ENCODE assay signal across 8 mouse cellular contexts in genomic region chr2:144009551-144010281, GRCm38 (mm10). TPM values are rescaled to one million over a fixed set of nuclear protein-coding genes. Genes with fewer than 3 reads are reported as not detected.
DNase-seq lines count a peak whose midpoint lies in the region; ATAC-seq and TF ChIP-seq lines count a peak whose summit lies in the region.

No protein-coding gene starts in this region.

- TF ChIP-seq POLR2A in liver, adult 2 months (IDR thresholded peaks at IDR 0.05; ENCODE audit: extremely low read depth, insufficient read depth, low read length), result no peak

- H3K79me2 ChIP-seq in liver, adult 2 months (ENCODE audit: control insufficient read depth, insufficient read depth, low read length), result peaks cover 32% of the 10 kb centered on the region

- peak; percentile 20 for DNase-seq in retina, postnatal 1 day
- DNase-seq in retina, embryonic 14.5 days (ENCODE audit: low spot score), result no peak
- DNase-seq in gastrocnemius, adult 8-10 months (ENCODE audit: low spot score in 2 of 2), result peak; percentile 21 to 24
- DNase-seq in hindlimb bud, embryonic 11.5 days (ENCODE audit: extremely low spot score, low read depth, low spot score), result peak; percentile 10
- peak; percentile 100 for DNase-seq in liver, adult 2 months (ENCODE audit: extremely low read depth, low read depth, low spot score)
- DNase-seq in thymus, postnatal 25 days, result peak; percentile 30

- H3K27ac ChIP-seq in brown adipose tissue, adult 24 weeks (replicated peaks; ENCODE audit: low read depth, low read length), result peak overlapping the region; percentile 93
- peak overlapping the region; percentile 96 for H3K27ac ChIP-seq in liver, adult 2 months (replicated peaks; ENCODE audit: insufficient read depth, low read depth, low read length)
- peak overlapping the region; percentile 74 for H3K27ac ChIP-seq in midbrain, embryonic 16.5 days (ENCODE audit: low read length)

- H3K4me2 ChIP-seq in midbrain, embryonic 16.5 days (ENCODE audit: low read length), result peak overlapping the region; percentile 69

- H3K4me3 ChIP-seq in brown adipose tissue, adult 24 weeks (ENCODE audit: insufficient read depth, low read depth, low read length), result peak overlapping the region; percentile 90
- peak overlapping the region; percentile 82 for H3K4me3 ChIP-seq in liver, adult 2 months (ENCODE audit: insufficient read depth, low read depth, low read length)
- peak overlapping the region; percentile 87 for H3K4me3 ChIP-seq in midbrain, embryonic 16.5 days (ENCODE audit: low read depth, low read length)

- no peak for ATAC-seq in midbrain, embryonic 16.5 days

- peaks cover 21% of the 10 kb centered on the region for H3K4me1 ChIP-seq in brown adipose tissue, adult 24 weeks (ENCODE audit: control insufficient read depth, insufficient read depth, insufficient read length, low read length)
- peaks cover 45% of the 10 kb centered on the region for H3K4me1 ChIP-seq in liver, adult 2 months (ENCODE audit: control insufficient read depth, insufficient read depth, low read length)
- peaks cover 10% of the 10 kb centered on the region for H3K4me1 ChIP-seq in midbrain, embryonic 16.5 days (ENCODE audit: control insufficient read depth, insufficient read depth, low read length)

- WGBS in liver, adult 2 months, result under 1% methylated on average over 30 of the region's 30 CpGs
- WGBS in midbrain, embryonic 16.5 days, result 5% methylated on average over 29 of the region's 30 CpGs

- peaks cover 2% of the 10 kb centered on the region; the same call in 1 of the 2 replicates for H3K36me3 ChIP-seq in liver, adult 2 months (ENCODE audit: control insufficient read depth, insufficient read depth, low read length)
- H3K36me3 ChIP-seq in midbrain, embryonic 16.5 days (ENCODE audit: control insufficient read depth, insufficient read depth, low read length), result no peaks in the 10 kb centered on the region

- H3K27me3 ChIP-seq in liver, adult 2 months (ENCODE audit: control insufficient read depth, insufficient read depth, low read length), result no peaks in the 10 kb centered on the region
- no peaks in the 10 kb centered on the region for H3K27me3 ChIP-seq in midbrain, embryonic 16.5 days (ENCODE audit: control insufficient read depth, insufficient read depth, low read depth, low read length)

- no peaks in the 10 kb centered on the region for H3K9me3 ChIP-seq in midbrain, embryonic 16.5 days (replicated peaks; ENCODE audit: control insufficient read depth, low read length, poor library complexity, severe bottlenecking)

- peak overlapping the region; percentile 99 for H3K9ac ChIP-seq in liver, adult 2 months (ENCODE audit: low read depth, low read length)
- H3K9ac ChIP-seq in midbrain, embryonic 16.5 days (ENCODE audit: low read depth, low read length), result peak overlapping the region; percentile 76

- no peak for TF ChIP-seq CTCF in liver, adult 2 months (IDR thresholded peaks at IDR 0.05; ENCODE audit: low read depth, low read length)

RNA-seq across cellular contexts. Expression of gene Rrbp1, which starts 1.3 kb away (rescaled TPM):
- polyA plus RNA-seq in brown adipose tissue, adult 24 weeks (2012; ENCODE audit: insufficient read depth, insufficient read length, missing spikeins), result 85.1 and 146 TPM in 2 replicates
- 10 to 100 TPM; 21.1 to 36.7 (median 29.5) TPM for total RNA-seq in gastrocnemius, adult 8-10 months (2022)
- 141 and 147 TPM in 2 replicates for total RNA-seq in liver, adult 2 months (2014; rRNA removed)
- polyA plus RNA-seq in liver, adult 2 months (2012; rRNA removed), result 67.4 and 109 TPM in 2 replicates
- polyA plus RNA-seq in midbrain, embryonic 16.5 days (2015; fragmentation: Nextera tagmentation; extraction: Ambion mirVana), result 23.8 and 24.1 TPM in 2 replicates

RNA-seq across cellular contexts. Expression of gene Banf2, which starts 23.1 kb away (rescaled TPM):
- polyA plus RNA-seq in brown adipose tissue, adult 24 weeks (2012; ENCODE audit: insufficient read depth, insufficient read length, missing spikeins), result not detected in 2 replicates
- total RNA-seq in gastrocnemius, adult 8-10 months (2022), result not detected
- total RNA-seq in liver, adult 2 months (2014; rRNA removed), result not detected in 2 replicates
- polyA plus RNA-seq in liver, adult 2 months (2012; rRNA removed), result not detected in 2 replicates
- polyA plus RNA-seq in midbrain, embryonic 16.5 days (2015; fragmentation: Nextera tagmentation; extraction: Ambion mirVana), result not detected in 2 replicates
